Mouse (Mus musculus): ENCODE measurements around the gene Stat3.

DNA sequence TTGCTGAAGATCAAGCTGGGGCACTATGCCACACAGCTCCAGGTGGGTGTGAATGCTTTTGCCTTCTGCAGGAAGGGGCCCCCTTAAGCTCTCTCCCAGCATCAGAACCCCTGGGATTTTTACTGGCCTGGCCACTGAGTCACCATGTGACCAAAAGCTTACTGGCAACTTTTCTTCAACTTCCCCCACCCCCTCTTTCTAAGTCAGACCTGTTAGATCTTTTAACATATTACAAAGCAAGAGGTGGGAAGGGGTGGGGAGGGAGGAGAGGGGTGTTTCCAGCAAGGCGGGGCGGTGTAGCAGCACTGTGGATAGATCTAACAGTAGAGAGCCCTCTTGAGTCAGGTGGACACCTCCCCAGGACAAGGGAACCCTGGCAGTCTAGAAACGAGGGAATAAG, 77.5 kb downstream of the Stat3 start:
- TF ChIP-seq POLR2AphosphoS5 (IDR thresholded peaks at IDR 0.05; ENCODE audit: insufficient replicate concordance, low read depth, low read length) (no peak), CTCF (IDR thresholded peaks at IDR 0.05; ENCODE audit: low read depth, low read length) (no peak), TAL1 (conservative IDR thresholded peaks at IDR 0.05; ENCODE audit: low read depth, low read length) (no peak), GATA1 (IDR thresholded peaks at IDR 0.05; ENCODE audit: borderline replicate concordance, low read length) (no peak)

Measured in G1E (cell line).